Mouse (Mus musculus) MEL (cell line): ENCODE measurements around the gene Zfp593.

Source experiments
- CTCF ChIP-seq, 3 experiments: IDR thresholded peaks in 2 of 3; conservative IDR thresholded peaks in 1 of 3; 2 replicates each; pipeline ENCODE4 v1.5.1; 2011 to 2012; ENCODE audit warnings: low read length in 3 of 3, low read depth in 2 of 3, mild to moderate bottlenecking in 2 of 3, improper control_type of control experiment in 1 of 3, inconsistent platforms in 1 of 3, mixed read lengths in 1 of 3, moderate library complexity in 1 of 3; ENCODE audit not compliant: control insufficient read depth in 1 of 3, insufficient read depth in 1 of 3, poor library complexity in 1 of 3, severe bottlenecking in 1 of 3
- EP300 ChIP-seq, 2 experiments: IDR thresholded peaks; 2 replicates each; pipeline ENCODE4 v1.6.1; 2011; ENCODE audit warnings: improper control_type of control experiment in 2 of 2, low read length in 2 of 2, low read depth in 1 of 2, mild to moderate bottlenecking in 1 of 2
- GABPA ChIP-seq: IDR thresholded peaks from 2 replicates; pipeline ENCODE4 v1.6.1; 2012; ENCODE audit warnings: low read depth, mild to moderate bottlenecking, inconsistent platforms, low read length, improper control_type of control experiment, moderate library complexity
- POLR2A ChIP-seq, 2 experiments: IDR thresholded peaks; 2 replicates each; pipeline ENCODE4 v1.6.1; 2011 to 2012; ENCODE audit warnings: low read length in 2 of 2, mild to moderate bottlenecking in 2 of 2, control low read depth in 1 of 2, improper control_type of control experiment in 1 of 2, low read depth in 1 of 2, moderate library complexity in 1 of 2; ENCODE audit not compliant: control insufficient read depth in 1 of 2, insufficient read depth in 1 of 2, poor library complexity in 1 of 2
- POLR2AphosphoS2 ChIP-seq: IDR thresholded peaks from 2 replicates; pipeline ENCODE4 v1.6.1; 2011; ENCODE audit warnings: low read length, improper control_type of control experiment
- RAD21 ChIP-seq: IDR thresholded peaks from 2 replicates; pipeline ENCODE4 v1.6.1; 2011; ENCODE audit warnings: mild to moderate bottlenecking, low read depth, low read length, improper control_type of control experiment

DNA sequence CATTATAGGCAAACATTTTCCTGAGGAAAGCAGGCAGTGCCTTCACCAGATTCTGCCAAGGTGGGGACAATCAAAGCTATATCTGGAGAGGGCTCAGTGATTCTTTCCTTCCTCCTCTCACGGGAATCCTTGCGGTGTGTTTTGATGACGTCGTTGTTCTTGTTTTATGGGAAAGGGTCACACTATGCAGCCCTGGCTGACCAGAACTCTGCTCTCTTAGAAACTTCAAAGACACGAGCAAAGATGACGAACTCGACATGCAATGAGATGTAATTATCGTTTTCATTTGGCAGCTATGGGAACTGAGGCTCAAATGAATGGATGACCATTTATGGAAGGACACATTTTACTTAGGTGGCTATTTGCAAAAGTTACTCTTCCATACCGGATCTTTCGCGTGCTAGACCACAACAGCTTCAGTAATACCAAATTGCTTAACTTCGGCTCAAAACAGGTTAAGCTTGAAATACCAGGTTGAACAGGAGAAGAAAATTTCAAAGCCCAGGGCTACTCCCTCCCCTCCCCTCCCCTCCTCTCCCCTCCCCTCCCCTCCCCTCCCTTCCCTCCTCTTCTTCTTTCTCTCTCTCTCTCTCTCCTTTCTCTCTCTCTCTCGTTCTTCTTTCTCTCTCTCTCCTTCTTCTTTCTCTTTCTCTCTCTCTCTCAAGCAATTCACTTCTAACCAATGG, 27.5 kb upstream of the Zfp593 start:
- TF ChIP-seq POLR2AphosphoS2: no peak
- no peak for TF ChIP-seq CTCF (IDR thresholded peaks at IDR 0.05 in 2 of 3, conservative IDR thresholded peaks at IDR 0.05 in 1 of 3; ENCODE audit: control insufficient read depth in 1 of 3, insufficient read depth in 1 of 3, low read depth in 2 of 3, low read length in 3 of 3, poor library complexity in 1 of 3, severe bottlenecking in 1 of 3)
- no peak for TF ChIP-seq GABPA
- TF ChIP-seq RAD21: no peak
- TF ChIP-seq POLR2A (IDR thresholded peaks at IDR 0.05; ENCODE audit: control insufficient read depth in 1 of 2, insufficient read depth in 1 of 2, low read depth in 1 of 2, low read length in 2 of 2, poor library complexity in 1 of 2): no peak; a peak in 1 of 4 replicates
- no peak for TF ChIP-seq EP300 (IDR thresholded peaks at IDR 0.05; ENCODE audit: low read depth in 1 of 2, low read length in 2 of 2)
